Mouse (Mus musculus): ENCODE results near the gene Exoc2. TPM values are rescaled to one million over a fixed set of nuclear protein-coding genes. Genes with fewer than 3 reads are reported as not detected.

Exoc2 gene
- total RNA-seq, 1 experiment from 2014 or later = 57.1 TPM

- no peak for ATAC-seq (ENCODE audit: extremely low read depth, insufficient number of reproducible peaks, low FRiP score, poor library complexity, severe bottlenecking)
Observed at GRCm38 (mm10) chr13:30911931-30912625, 61.8 kb downstream of the Exoc2 start.

GRCm38 (mm10) chr13:30910889-30911288 lies 63.0 kb downstream of the Exoc2 start:
- no peak for ATAC-seq (ENCODE audit: extremely low read depth, insufficient number of reproducible peaks, low FRiP score, poor library complexity, severe bottlenecking)

- ATAC-seq (ENCODE audit: extremely low read depth, insufficient number of reproducible peaks, low FRiP score, poor library complexity, severe bottlenecking) = no peak
Observed at GRCm38 (mm10) chr13:30902286-30902685, 71.6 kb downstream of the Exoc2 start.

- no peak for ATAC-seq (ENCODE audit: extremely low read depth, insufficient number of reproducible peaks, low FRiP score, poor library complexity, severe bottlenecking)
Observed at GRCm38 (mm10) chr13:30901387-30902041, 72.4 kb downstream of the Exoc2 start.

- no peak for ATAC-seq (ENCODE audit: extremely low read depth, insufficient number of reproducible peaks, low FRiP score, poor library complexity, severe bottlenecking)
Observed at GRCm38 (mm10) chr13:30894015-30894634, 79.8 kb downstream of the Exoc2 start.

GRCm38 (mm10) chr13:30892315-30892714 lies 81.6 kb downstream of the Exoc2 start:
- no peak for ATAC-seq (ENCODE audit: extremely low read depth, insufficient number of reproducible peaks, low FRiP score, poor library complexity, severe bottlenecking)

- ATAC-seq (ENCODE audit: extremely low read depth, insufficient number of reproducible peaks, low FRiP score, poor library complexity, severe bottlenecking) = no peak
Observed at GRCm38 (mm10) chr13:30891223-30891622, 82.7 kb downstream of the Exoc2 start.

- peak; percentile 75; the same call in 1 of the 2 replicates for ATAC-seq (ENCODE audit: extremely low read depth, insufficient number of reproducible peaks, low FRiP score, poor library complexity, severe bottlenecking)
Observed at GRCm38 (mm10) chr13:30888480-30888879, 85.4 kb downstream of the Exoc2 start.

- no peak for ATAC-seq (ENCODE audit: extremely low read depth, insufficient number of reproducible peaks, low FRiP score, poor library complexity, severe bottlenecking)
Observed at GRCm38 (mm10) chr13:30880310-30880709, 93.6 kb downstream of the Exoc2 start.

- no peak for ATAC-seq (ENCODE audit: extremely low read depth, insufficient number of reproducible peaks, low FRiP score, poor library complexity, severe bottlenecking)
Observed at GRCm38 (mm10) chr13:30879871-30880270, 94.0 kb downstream of the Exoc2 start.

GRCm38 (mm10) chr13:30875825-30876224 lies 98.1 kb downstream of the Exoc2 start:
- no peak for ATAC-seq (ENCODE audit: extremely low read depth, insufficient number of reproducible peaks, low FRiP score, poor library complexity, severe bottlenecking)

GRCm38 (mm10) chr13:30873472-30873871 lies 100.4 kb downstream of the Exoc2 start:
- no peak for ATAC-seq (ENCODE audit: extremely low read depth, insufficient number of reproducible peaks, low FRiP score, poor library complexity, severe bottlenecking)

- ATAC-seq (ENCODE audit: extremely low read depth, insufficient number of reproducible peaks, low FRiP score, poor library complexity, severe bottlenecking) = no peak
Observed at GRCm38 (mm10) chr13:30865486-30865885, 108.4 kb downstream of the Exoc2 start.

GRCm38 (mm10) chr13:30864042-30864441 lies 109.9 kb downstream of the Exoc2 start:
- ATAC-seq (ENCODE audit: extremely low read depth, insufficient number of reproducible peaks, low FRiP score, poor library complexity, severe bottlenecking) = no peak

GRCm38 (mm10) chr13:30858421-30858820 lies 115.5 kb downstream of the Exoc2 start:
- no peak for ATAC-seq (ENCODE audit: extremely low read depth, insufficient number of reproducible peaks, low FRiP score, poor library complexity, severe bottlenecking)

- no peak for ATAC-seq (ENCODE audit: extremely low read depth, insufficient number of reproducible peaks, low FRiP score, poor library complexity, severe bottlenecking)
Observed at GRCm38 (mm10) chr13:30850736-30851135, 123.2 kb downstream of the Exoc2 start.

GRCm38 (mm10) chr13:30848001-30848400 lies 125.9 kb downstream of the Exoc2 start:
- ATAC-seq (ENCODE audit: extremely low read depth, insufficient number of reproducible peaks, low FRiP score, poor library complexity, severe bottlenecking) = no peak

GRCm38 (mm10) chr13:30846506-30846905 lies 127.4 kb downstream of the Exoc2 start:
- no peak for ATAC-seq (ENCODE audit: extremely low read depth, insufficient number of reproducible peaks, low FRiP score, poor library complexity, severe bottlenecking)

- peak; percentile 26; the same call in 1 of the 2 replicates for ATAC-seq (ENCODE audit: extremely low read depth, insufficient number of reproducible peaks, low FRiP score, poor library complexity, severe bottlenecking)
Observed at GRCm38 (mm10) chr13:30843049-30843448, 130.8 kb downstream of the Exoc2 start.

GRCm38 (mm10) chr13:30841843-30842242 lies 132.1 kb downstream of the Exoc2 start:
- no peak for ATAC-seq (ENCODE audit: extremely low read depth, insufficient number of reproducible peaks, low FRiP score, poor library complexity, severe bottlenecking)

All from neutrophil, adult 5-6 weeks (primary cell).